Mouse (Mus musculus) myocyte (in vitro differentiated cells): ENCODE data around the gene Cntnap5b. TPM values are rescaled to one million over a fixed set of nuclear protein-coding genes. Genes with fewer than 3 reads are reported as not detected.

Source experiments
- H3K27me3 ChIP-seq: one replicate; pipeline ENCODE4 v1.6.1; 2011; ENCODE audit not compliant: control insufficient read depth, insufficient read depth, insufficient read length
- H3K36me3 ChIP-seq: one replicate; pipeline ENCODE4 v1.6.1; 2011; ENCODE audit not compliant: control insufficient read depth, insufficient read depth
- H3K4me2 ChIP-seq: one replicate; pipeline ENCODE4 v1.6.1; 2011; ENCODE audit warnings: low read depth, control low read depth
- H3K4me3 ChIP-seq: one replicate; pipeline ENCODE4 v1.5.1; 2011; ENCODE audit warnings: mild to moderate bottlenecking, control low read depth, moderate library complexity
- H3K79me2 ChIP-seq: one replicate; pipeline ENCODE4 v1.6.1; 2011; ENCODE audit not compliant: control insufficient read depth, insufficient read depth
- H3ac ChIP-seq: one replicate; pipeline ENCODE4 v1.6.1; 2011; ENCODE audit not compliant: control insufficient read depth, insufficient read length
- CEBPB ChIP-seq: IDR thresholded peaks from 2 replicates; pipeline ENCODE4 v1.6.1; 2011; ENCODE audit warnings: mild to moderate bottlenecking, moderate library complexity; ENCODE audit not compliant: poor library complexity, insufficient read depth, severe bottlenecking
- E2F4 ChIP-seq: IDR thresholded peaks from one replicate; pipeline ENCODE4 v1.6.1; 2011; ENCODE audit warnings: mild to moderate bottlenecking, control low read depth, moderate library complexity; ENCODE audit not compliant: insufficient read depth
- MAX ChIP-seq: IDR thresholded peaks from one replicate; pipeline ENCODE4 v1.6.1; 2011; ENCODE audit warnings: low read depth, mild to moderate bottlenecking, control low read depth
- MYOD1 ChIP-seq, 3 experiments: IDR thresholded peaks; one replicate each; pipeline ENCODE4 v1.6.1; 2011; ENCODE audit warnings: control low read depth in 2 of 3, low read depth in 2 of 3, mild to moderate bottlenecking in 2 of 3, moderate library complexity in 1 of 3; ENCODE audit not compliant: insufficient read length in 2 of 3, control insufficient read depth in 1 of 3
- MYOG ChIP-seq, 3 experiments: IDR thresholded peaks; one replicate each; pipeline ENCODE4 v1.6.1; 2011; ENCODE audit warnings: control low read depth in 2 of 3, low read depth in 2 of 3, mild to moderate bottlenecking in 2 of 3; ENCODE audit not compliant: insufficient read length in 2 of 3, control insufficient read depth in 1 of 3, insufficient read depth in 1 of 3
- POLR2A ChIP-seq: IDR thresholded peaks from one replicate; pipeline ENCODE4 v1.6.1; 2011; ENCODE audit warnings: low read depth, mild to moderate bottlenecking, control low read depth, moderate library complexity; ENCODE audit not compliant: insufficient read length
- POLR2AphosphoS2 ChIP-seq: IDR thresholded peaks from one replicate; pipeline ENCODE4 v1.6.1; 2011; ENCODE audit warnings: low read depth, control low read depth; ENCODE audit not compliant: insufficient read length
- REST ChIP-seq: IDR thresholded peaks from one replicate; pipeline ENCODE4 v1.6.1; 2011; ENCODE audit warnings: mild to moderate bottlenecking, control low read depth, moderate library complexity; ENCODE audit not compliant: insufficient read depth, insufficient read length
- SRF ChIP-seq: IDR thresholded peaks from one replicate; pipeline ENCODE4 v1.6.1; 2011; ENCODE audit warnings: low read depth; ENCODE audit not compliant: control insufficient read depth, insufficient read length
- TCF12 ChIP-seq: IDR thresholded peaks from one replicate; pipeline ENCODE4 v1.6.1; 2011; ENCODE audit warnings: mild to moderate bottlenecking, control low read depth; ENCODE audit not compliant: poor library complexity, insufficient read depth, severe bottlenecking
- TCF3 ChIP-seq: IDR thresholded peaks from one replicate; pipeline ENCODE4 v1.6.1; 2011; ENCODE audit warnings: low read depth, control low read depth; ENCODE audit not compliant: insufficient read length
- USF1 ChIP-seq: IDR thresholded peaks from one replicate; pipeline ENCODE4 v1.6.1; 2011; ENCODE audit warnings: low read depth, mild to moderate bottlenecking, control low read depth, moderate library complexity
- polyA plus RNA-seq: library from polyadenylated mRNA; unstranded; fragments of >200 nt; fragmentation: generic; extraction: Trizol; gene quantifications from one replicate; pipeline ENCODE4 v1.2.1, GENCODE M21; 2012; ENCODE audit warnings: missing spikeins

Cntnap5b gene
- polyA plus RNA-seq, 1 experiment = not detected

DNA sequence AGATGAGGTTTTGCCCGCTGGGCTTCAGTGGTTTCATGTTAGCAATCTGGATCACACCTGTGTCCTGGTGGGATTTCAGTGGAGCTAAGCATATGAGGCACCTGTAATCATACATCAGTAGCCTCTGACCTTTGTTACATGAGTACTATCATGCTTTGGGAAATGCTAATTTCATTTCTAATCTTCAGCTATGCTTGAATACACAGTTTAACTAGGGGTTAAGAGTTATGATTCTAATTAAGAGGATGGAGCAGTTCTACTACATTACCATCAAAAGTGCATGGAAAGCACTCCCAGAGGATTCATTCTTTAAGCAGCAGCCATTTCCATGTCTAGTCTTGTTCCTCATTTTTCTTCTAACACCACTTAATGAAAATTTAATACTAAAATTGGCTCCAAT, 538.1 kb downstream of the Cntnap5b start:
- Histone ChIP-seq H3K79me2 (no peaks in the 10 kb centered on the region), H3K36me3 (no peaks in the 10 kb centered on the region), H3K27me3 (no peaks in the 10 kb centered on the region), H3K4me2 (no peak overlapping the region), H3K4me3 (no peak overlapping the region), H3ac (no peak overlapping the region)
- TF ChIP-seq MYOG (IDR thresholded peaks at IDR 0.05; ENCODE audit: control insufficient read depth in 1 of 3, insufficient read depth in 1 of 3, insufficient read length in 2 of 3, low read depth in 2 of 3) = no peak
- no peak for TF ChIP-seq POLR2A
- no peak for TF ChIP-seq REST
- TF ChIP-seq USF1 = no peak
- no peak for TF ChIP-seq TCF3
- no peak for TF ChIP-seq E2F4
- no peak for TF ChIP-seq POLR2AphosphoS2
- TF ChIP-seq MYOD1 (IDR thresholded peaks at IDR 0.05; ENCODE audit: control insufficient read depth in 1 of 3, insufficient read length in 2 of 3, low read depth in 2 of 3) = no peak
- TF ChIP-seq MAX = no peak
- TF ChIP-seq TCF12 = no peak
- TF ChIP-seq CEBPB = no peak
- no peak for TF ChIP-seq SRF

DNA sequence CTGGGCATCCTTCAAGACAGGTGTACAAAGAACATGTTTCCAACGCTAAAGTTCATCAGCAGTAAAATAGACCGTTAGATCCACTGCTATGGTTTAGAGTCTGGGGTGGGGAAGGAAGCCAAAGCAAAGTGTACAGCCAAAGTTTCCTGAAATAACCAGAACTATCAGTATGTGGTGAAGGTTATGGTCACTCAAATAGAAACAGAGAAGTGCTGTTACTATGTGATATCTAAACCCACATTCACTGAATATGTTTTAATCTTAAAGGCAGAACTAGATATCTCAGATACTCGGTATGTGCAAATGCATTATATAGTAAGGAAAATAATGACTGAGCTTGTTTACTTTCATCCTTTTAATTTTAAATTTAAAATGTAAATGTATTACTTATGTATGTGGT, 558.5 kb downstream of the Cntnap5b start:
- Histone ChIP-seq H3K4me2 (no peak overlapping the region), H3K36me3 (no peaks in the 10 kb centered on the region), H3ac (no peak overlapping the region), H3K27me3 (no peaks in the 10 kb centered on the region), H3K79me2 (no peaks in the 10 kb centered on the region), H3K4me3 (no peak overlapping the region)
- TF ChIP-seq CEBPB (no peak), USF1 (no peak), MYOG (IDR thresholded peaks at IDR 0.05; ENCODE audit: control insufficient read depth in 1 of 3, insufficient read depth in 1 of 3, insufficient read length in 2 of 3, low read depth in 2 of 3) (no peak), POLR2A (no peak), REST (no peak), E2F4 (no peak), SRF (no peak), POLR2AphosphoS2 (no peak), TCF12 (no peak)

DNA sequence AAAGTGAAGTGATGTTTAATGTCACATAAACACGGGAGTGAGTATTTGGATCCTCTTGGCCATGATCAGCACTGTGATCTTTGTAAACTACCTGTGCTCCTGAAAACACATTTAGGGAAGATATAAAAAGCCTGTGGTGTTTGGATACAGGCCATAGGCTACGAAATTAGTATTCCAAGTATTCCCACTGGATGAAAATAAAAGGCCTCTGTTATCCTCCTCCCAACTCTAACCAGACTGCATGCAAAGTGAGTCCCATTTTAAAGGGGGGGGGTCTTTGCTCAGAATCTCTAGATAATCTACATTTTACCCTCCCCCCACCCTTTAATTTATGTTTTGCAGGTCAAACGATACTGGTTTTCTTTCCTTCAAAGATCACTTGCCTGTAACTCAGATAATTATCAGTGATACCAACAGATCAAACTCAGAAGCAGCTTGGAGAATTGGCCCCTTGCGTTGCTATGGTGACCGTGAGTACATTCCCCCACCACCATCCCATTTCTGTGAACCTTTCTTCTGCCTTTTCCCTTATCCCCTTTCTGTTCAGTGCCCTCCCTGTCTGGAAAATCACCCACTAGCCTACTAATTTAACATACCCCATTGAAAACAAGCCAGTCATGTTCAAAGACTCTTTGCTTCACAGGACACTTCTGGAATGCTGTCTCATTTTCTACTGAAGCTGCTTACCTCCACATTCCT, 597.0 kb downstream of the Cntnap5b start:
- Histone ChIP-seq H3K4me2 (no peak overlapping the region), H3ac (no peak overlapping the region), H3K36me3 (no peaks in the 10 kb centered on the region), H3K79me2 (no peaks in the 10 kb centered on the region), H3K4me3 (no peak overlapping the region), H3K27me3 (no peaks in the 10 kb centered on the region)
- no peak for TF ChIP-seq SRF
- no peak for TF ChIP-seq REST
- TF ChIP-seq USF1 = no peak
- no peak for TF ChIP-seq MAX
- no peak for TF ChIP-seq TCF3
- no peak for TF ChIP-seq MYOD1 (IDR thresholded peaks at IDR 0.05; ENCODE audit: control insufficient read depth in 1 of 3, insufficient read length in 2 of 3, low read depth in 2 of 3)
- no peak for TF ChIP-seq TCF12
- no peak for TF ChIP-seq CEBPB
- no peak for TF ChIP-seq MYOG (IDR thresholded peaks at IDR 0.05; ENCODE audit: control insufficient read depth in 1 of 3, insufficient read depth in 1 of 3, insufficient read length in 2 of 3, low read depth in 2 of 3)
- no peak for TF ChIP-seq POLR2AphosphoS2
- no peak for TF ChIP-seq E2F4
- TF ChIP-seq POLR2A = no peak

GRCm38 (mm10) chr1:100386252-100386651, 613.7 kb downstream of the Cntnap5b start:
- Histone ChIP-seq H3ac (no peak overlapping the region), H3K79me2 (no peaks in the 10 kb centered on the region), H3K4me3 (no peak overlapping the region), H3K4me2 (no peak overlapping the region), H3K36me3 (no peaks in the 10 kb centered on the region), H3K27me3 (no peaks in the 10 kb centered on the region)
- TF ChIP-seq POLR2A (no peak), MYOD1 (IDR thresholded peaks at IDR 0.05; ENCODE audit: control insufficient read depth in 1 of 3, insufficient read length in 2 of 3, low read depth in 2 of 3) (no peak), REST (no peak), CEBPB (no peak), TCF3 (no peak), E2F4 (no peak), MYOG (IDR thresholded peaks at IDR 0.05; ENCODE audit: control insufficient read depth in 1 of 3, insufficient read depth in 1 of 3, insufficient read length in 2 of 3, low read depth in 2 of 3) (no peak), SRF (no peak), TCF12 (no peak), POLR2AphosphoS2 (no peak), USF1 (no peak), MAX (no peak)

DNA sequence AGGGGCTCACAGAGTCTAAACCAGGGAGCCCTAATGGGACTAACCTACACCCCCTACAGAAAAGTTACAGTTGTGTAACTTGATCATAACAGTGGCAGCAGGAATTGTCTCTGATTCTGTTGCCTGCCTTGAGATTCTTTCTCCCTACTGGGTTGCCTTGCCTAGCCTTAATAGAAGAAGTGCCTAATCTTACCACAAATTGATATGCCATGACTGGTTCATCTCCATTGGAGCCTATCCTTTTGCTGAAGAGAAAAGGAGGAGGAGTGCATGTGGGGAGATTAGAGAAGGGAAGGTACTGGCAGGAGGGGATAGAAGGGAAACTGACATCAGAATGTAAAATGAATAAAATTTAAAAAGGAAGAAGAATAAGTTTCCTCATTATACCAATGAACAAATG, 621.5 kb downstream of the Cntnap5b start:
- H3K4me2 ChIP-seq = no peak overlapping the region
- H3K36me3 ChIP-seq = no peaks in the 10 kb centered on the region
- no peaks in the 10 kb centered on the region for H3K79me2 ChIP-seq
- H3K4me3 ChIP-seq = no peak overlapping the region
- no peak for TF ChIP-seq POLR2A
- TF ChIP-seq SRF = no peak
- no peak for TF ChIP-seq MYOG (IDR thresholded peaks at IDR 0.05; ENCODE audit: control insufficient read depth in 1 of 3, insufficient read depth in 1 of 3, insufficient read length in 2 of 3, low read depth in 2 of 3)
- no peak for TF ChIP-seq REST
- no peaks in the 10 kb centered on the region for H3K27me3 ChIP-seq
- no peak overlapping the region for H3ac ChIP-seq
